Mouse (Mus musculus): ENCODE measurements at regions not wholly inside any gene's neighbourhood (a gene's known extent, or its start where the extent isn't known, plus 50 kb on each side); places are given as distances from the start of the nearest gene placed in this dataset.

GRCm38 (mm10) chr13:44077022-44077421 is 292.4 kb downstream of the Cd83 start:
- DNase-seq (ENCODE audit: low read depth) = no peak

GRCm38 (mm10) chr13:44085621-44086510 is 301.3 kb downstream of the Cd83 start:
- DNase-seq (ENCODE audit: low read depth) = no peak

- no peak for DNase-seq (ENCODE audit: low read depth)
Measured at GRCm38 (mm10) chr13:44086801-44087200, 302.2 kb downstream of the Cd83 start.

- no peak for DNase-seq (ENCODE audit: low read depth)
Measured at GRCm38 (mm10) chr13:44097141-44097540, 312.6 kb downstream of the Cd83 start.

- DNase-seq (ENCODE audit: low read depth) = no peak
Measured at GRCm38 (mm10) chr13:44099511-44099910, 314.9 kb downstream of the Cd83 start.

GRCm38 (mm10) chr13:44100125-44101067 is 315.8 kb downstream of the Cd83 start:
- no peak for DNase-seq (ENCODE audit: low read depth)

GRCm38 (mm10) chr13:44101161-44101560 is 316.6 kb downstream of the Cd83 start:
- DNase-seq (ENCODE audit: low read depth) = no peak

GRCm38 (mm10) chr13:44101806-44102205 is 317.2 kb downstream of the Cd83 start:
- no peak for DNase-seq (ENCODE audit: low read depth)

GRCm38 (mm10) chr13:44102257-44102656 is 317.7 kb downstream of the Cd83 start:
- no peak for DNase-seq (ENCODE audit: low read depth)

- DNase-seq (ENCODE audit: low read depth) = no peak
Measured at GRCm38 (mm10) chr13:44103340-44103739, 318.8 kb downstream of the Cd83 start.

- DNase-seq (ENCODE audit: low read depth) = no peak
Measured at GRCm38 (mm10) chr13:44105161-44105560, 320.6 kb downstream of the Cd83 start.

GRCm38 (mm10) chr13:44108695-44109094 is 324.1 kb downstream of the Cd83 start:
- DNase-seq (ENCODE audit: low read depth) = no peak

GRCm38 (mm10) chr13:44113043-44113442 is 328.5 kb downstream of the Cd83 start:
- DNase-seq (ENCODE audit: low read depth) = no peak

GRCm38 (mm10) chr13:44114856-44115255 is 330.3 kb downstream of the Cd83 start:
- DNase-seq (ENCODE audit: low read depth) = no peak

- no peak for DNase-seq (ENCODE audit: low read depth)
Measured at GRCm38 (mm10) chr13:44117841-44118240, 333.3 kb downstream of the Cd83 start.

GRCm38 (mm10) chr13:44118846-44119245 is 334.3 kb downstream of the Cd83 start:
- DNase-seq (ENCODE audit: low read depth) = no peak

- DNase-seq (ENCODE audit: low read depth) = no peak
Measured at GRCm38 (mm10) chr13:44121241-44121671, 336.7 kb downstream of the Cd83 start.

GRCm38 (mm10) chr13:44121932-44122331 is 337.4 kb downstream of the Cd83 start:
- DNase-seq (ENCODE audit: low read depth) = no peak

GRCm38 (mm10) chr13:44126198-44126597 is 341.6 kb downstream of the Cd83 start:
- no peak for DNase-seq (ENCODE audit: low read depth)

GRCm38 (mm10) chr13:44128506-44129274 is 344.1 kb downstream of the Cd83 start:
- DNase-seq (ENCODE audit: low read depth) = no peak

GRCm38 (mm10) chr13:44131916-44132315 is 347.3 kb downstream of the Cd83 start:
- DNase-seq (ENCODE audit: low read depth) = no peak

GRCm38 (mm10) chr13:44132510-44132909 is 347.9 kb downstream of the Cd83 start:
- no peak for DNase-seq (ENCODE audit: low read depth)
